Mouse (Mus musculus) limb, embryonic 12.5 days (tissue): ENCODE data around the gene Pla1a. TPM values are rescaled to one million over a fixed set of nuclear protein-coding genes. Genes with fewer than 3 reads are reported as not detected.

Experiments used
- ATAC-seq: fragments of 200-750 bp; cut with Nextera tagmentation; 2 replicates; pipeline ENCODE4 v1.8.0; 2017; ENCODE audit warnings: low read depth, moderate TSS enrichment; ENCODE audit not compliant: insufficient number of reproducible peaks, insufficient read depth, low FRiP score, low TSS enrichment
- H3K27ac ChIP-seq: fragments of 300-500 bp; sonication (generic); 2 replicates; pipeline ENCODE4 v1.5.1; 2016; ENCODE audit warnings: mild to moderate bottlenecking, moderate library complexity
- H3K27me3 ChIP-seq: fragments of 300-500 bp; sonication (generic); 2 replicates; pipeline ENCODE4 v1.6.1; 2016; ENCODE audit warnings: mild to moderate bottlenecking, moderate library complexity
- H3K36me3 ChIP-seq: fragments of 300-500 bp; sonication (generic); 2 replicates; pipeline ENCODE4 v1.6.1; 2016; ENCODE audit warnings: mild to moderate bottlenecking, moderate library complexity
- H3K4me1 ChIP-seq: fragments of 300-500 bp; sonication (generic); replicated peaks from 2 replicates; pipeline ENCODE4 v1.6.1; 2016
- H3K4me2 ChIP-seq: fragments of 300-500 bp; sonication (generic); 2 replicates; pipeline ENCODE4 v1.6.1; 2016; ENCODE audit warnings: mild to moderate bottlenecking, moderate library complexity
- H3K4me3 ChIP-seq: fragments of 300-500 bp; sonication (generic); replicated peaks from 2 replicates; pipeline ENCODE4 v1.5.1; 2016; ENCODE audit warnings: mild to moderate bottlenecking
- H3K9ac ChIP-seq: fragments of 300-500 bp; sonication (generic); replicated peaks from 2 replicates; pipeline ENCODE4 v1.6.1; 2016; ENCODE audit warnings: mild to moderate bottlenecking, moderate library complexity
- H3K9me3 ChIP-seq: fragments of 300-500 bp; sonication (generic); 2 replicates; pipeline ENCODE4 v1.6.1; 2016; ENCODE audit warnings: mild to moderate bottlenecking, moderate library complexity
- WGBS: fragments of 180-500 bp; shearing (Covaris S2); methylation state at CpG from one replicate; pipeline ENCODE4 v1.1.7; 2016; 5-methylcytosine and 5-hydroxymethylcytosine counted together
- polyA plus RNA-seq: library from polyadenylated mRNA; unstranded; fragments of >200 nt; fragmentation: Nextera tagmentation; extraction: Ambion mirVana; gene quantifications from 2 replicates; pipeline ENCODE4 v1.2.1, GENCODE M21; 2016

The Pla1a gene
- polyA plus RNA-seq, 1 experiment from 2014 or later = 0.10 TPM

GRCm38 (mm10) chr16:38352031-38352430 lies 80.9 kb downstream of the Pla1a start:
- no peak overlapping the region for H3K4me2 ChIP-seq
- H3K9ac ChIP-seq = no peak overlapping the region
- H3K27me3 ChIP-seq = no peaks in the 10 kb centered on the region
- H3K27ac ChIP-seq = no peak overlapping the region
- peaks cover 38% of the 10 kb centered on the region for H3K36me3 ChIP-seq
- ATAC-seq = no peak
- H3K4me3 ChIP-seq = no peak overlapping the region
- H3K9me3 ChIP-seq = no peaks in the 10 kb centered on the region
- H3K4me1 ChIP-seq = peaks cover 5% of the 10 kb centered on the region
- 88% methylated on average over 7 of the region's 7 CpGs for whole genome bisulfite sequencing

GRCm38 (mm10) chr16:38350939-38351338 lies 82.0 kb downstream of the Pla1a start:
- ATAC-seq = no peak
- H3K9ac ChIP-seq = no peak overlapping the region
- peaks cover 31% of the 10 kb centered on the region for H3K36me3 ChIP-seq
- no peak overlapping the region for H3K4me3 ChIP-seq
- no peak overlapping the region for H3K27ac ChIP-seq
- 76% methylated on average over 6 of the region's 6 CpGs for WGBS
- H3K27me3 ChIP-seq = no peaks in the 10 kb centered on the region
- H3K4me2 ChIP-seq = no peak overlapping the region
- H3K4me1 ChIP-seq = peaks cover 5% of the 10 kb centered on the region
- H3K9me3 ChIP-seq = no peaks in the 10 kb centered on the region

DNA sequence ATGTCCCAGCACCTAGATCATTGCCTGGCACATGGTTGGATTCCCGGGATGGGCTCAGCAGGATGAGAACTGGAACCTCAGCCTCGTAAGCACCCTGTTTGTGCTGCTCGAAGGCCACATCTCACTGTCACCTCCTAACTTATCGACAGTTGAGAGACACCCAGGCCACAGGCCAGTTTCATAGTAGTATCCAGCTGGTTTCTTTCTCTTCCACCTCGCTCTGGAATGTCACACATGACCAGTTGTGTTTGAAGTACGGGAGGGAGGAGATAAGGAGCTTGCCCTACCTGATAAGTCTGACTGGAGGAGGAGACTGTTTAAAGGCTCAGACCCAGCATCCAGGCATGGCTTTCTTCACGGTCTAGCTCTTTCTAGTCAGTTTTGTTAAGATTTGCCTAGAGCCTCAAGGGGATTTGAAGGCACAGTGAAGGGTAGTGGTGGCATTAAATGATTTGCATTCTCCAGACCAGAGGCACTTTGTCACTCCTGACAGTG lies 82.5 kb downstream of the Pla1a start:
- H3K4me1 ChIP-seq = peaks cover 5% of the 10 kb centered on the region
- 74% methylated on average over 7 of the region's 7 CpGs for WGBS

GRCm38 (mm10) chr16:38349881-38350280 lies 83.1 kb downstream of the Pla1a start:
- Histone ChIP-seq H3K4me1 (peaks cover 5% of the 10 kb centered on the region), H3K27me3 (no peaks in the 10 kb centered on the region), H3K36me3 (peaks cover 31% of the 10 kb centered on the region), H3K4me2 (no peak overlapping the region), H3K9me3 (no peaks in the 10 kb centered on the region), H3K9ac (no peak overlapping the region), H3K4me3 (no peak overlapping the region), H3K27ac (no peak overlapping the region)
- no peak for ATAC-seq
- 83% methylated on average over 2 of the region's 2 CpGs for WGBS

More for the DNA sequence above, 82.5 kb downstream of the Pla1a start:
- H3K36me3 ChIP-seq = peaks cover 31% of the 10 kb centered on the region
- H3K4me2 ChIP-seq = no peak overlapping the region
- no peak overlapping the region for H3K27ac ChIP-seq
- ATAC-seq = no peak
- H3K9me3 ChIP-seq = no peaks in the 10 kb centered on the region
- no peaks in the 10 kb centered on the region for H3K27me3 ChIP-seq
- no peak overlapping the region for H3K9ac ChIP-seq
- H3K4me3 ChIP-seq = no peak overlapping the region; the same call in 1 of the 2 replicates

DNA sequence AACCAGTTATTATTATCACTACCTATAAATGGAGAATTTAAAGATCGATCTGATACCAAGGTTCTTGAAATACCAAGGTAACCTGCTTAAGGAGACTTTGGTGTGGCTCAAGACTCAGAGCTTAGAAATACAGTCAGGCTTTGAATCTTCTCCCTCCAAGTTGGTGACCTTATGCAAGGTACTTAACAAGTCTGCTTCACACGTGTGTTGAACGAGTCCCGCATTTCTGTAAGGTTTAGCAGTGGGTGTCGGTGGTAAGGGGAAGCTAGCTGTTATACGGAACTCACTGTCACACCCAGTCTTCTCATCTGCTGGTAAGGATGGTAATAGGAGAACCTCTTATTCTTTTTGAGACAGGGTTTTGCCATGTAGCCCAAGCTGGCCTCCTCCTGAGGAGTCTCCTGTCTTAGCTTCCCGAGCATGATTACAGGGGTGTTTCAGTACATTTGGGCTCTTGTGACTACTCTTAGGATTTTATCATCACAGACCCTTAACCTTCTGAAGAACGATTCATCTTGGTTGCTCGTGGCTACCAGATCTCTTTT lies 84.7 kb downstream of the Pla1a start:
- H3K27ac ChIP-seq = no peak overlapping the region
- H3K4me1 ChIP-seq = peaks cover 5% of the 10 kb centered on the region
- peaks cover 27% of the 10 kb centered on the region for H3K36me3 ChIP-seq
- no peak for ATAC-seq
- H3K9ac ChIP-seq = no peak overlapping the region
- no peak overlapping the region for H3K4me2 ChIP-seq
- H3K27me3 ChIP-seq = no peaks in the 10 kb centered on the region
- H3K9me3 ChIP-seq = no peaks in the 10 kb centered on the region
- WGBS = 87% methylated on average over 9 of the region's 9 CpGs
- no peak overlapping the region for H3K4me3 ChIP-seq

- H3K4me3 ChIP-seq = peak overlapping the region; percentile 87
- 62% methylated on average over 6 of the region's 6 CpGs for WGBS
- H3K9me3 ChIP-seq = no peaks in the 10 kb centered on the region
- H3K4me1 ChIP-seq = peaks cover 5% of the 10 kb centered on the region
- H3K27ac ChIP-seq = no peak overlapping the region
- H3K27me3 ChIP-seq = no peaks in the 10 kb centered on the region
- H3K36me3 ChIP-seq = peaks cover 27% of the 10 kb centered on the region
- ATAC-seq = no peak
- H3K4me2 ChIP-seq = peak overlapping the region; percentile 79
- peak overlapping the region; percentile 83; the same call in 1 of the 2 replicates for H3K9ac ChIP-seq
Measured at GRCm38 (mm10) chr16:38347588-38347987, 85.4 kb downstream of the Pla1a start.

DNA sequence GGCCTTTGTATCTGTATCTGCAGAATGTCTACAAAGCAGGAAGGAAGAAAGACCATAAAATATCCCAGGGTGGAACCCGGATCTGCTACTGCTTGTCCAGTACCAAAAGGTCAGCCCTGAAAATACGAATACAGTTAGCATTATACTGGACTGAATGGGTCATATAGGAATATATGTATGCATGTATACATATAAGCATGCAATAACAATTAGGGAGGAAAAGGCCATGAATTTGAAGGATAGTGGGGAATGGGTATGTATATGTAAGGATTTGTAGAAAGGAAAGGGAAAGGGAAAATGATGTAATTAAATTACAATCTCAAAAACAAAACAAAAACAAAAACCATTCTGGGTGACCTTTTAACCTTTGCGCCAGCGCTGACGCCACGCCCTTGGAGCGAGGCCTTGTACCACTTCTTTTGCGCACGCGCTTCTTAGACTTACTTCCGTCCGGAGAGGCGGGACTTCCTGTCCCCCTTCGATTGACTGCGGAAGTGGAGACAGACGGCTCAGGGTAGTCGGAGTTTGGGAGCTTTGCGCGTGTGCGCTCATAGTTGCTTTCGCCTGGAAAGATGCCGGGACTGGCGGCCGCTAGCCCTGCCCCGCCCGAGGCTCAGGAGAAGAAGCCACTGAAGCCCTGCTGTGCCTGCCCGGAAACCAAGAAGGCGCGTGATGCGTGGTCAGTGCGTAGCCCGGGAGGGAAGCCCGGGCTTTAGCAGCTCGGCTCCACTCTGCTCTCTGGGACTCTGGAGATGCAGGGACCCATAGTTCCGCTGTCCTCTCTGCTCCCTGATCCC lies 86.2 kb downstream of the Pla1a start, which contains the start of the genes Cox17 and Gm21987:
TSS of gene Cox17 (plus strand) at position 463 of the 797 bp plus-strand sequence.
TSS of gene Gm21987 (plus strand) at position 512 of the 797 bp plus-strand sequence.
- 3% methylated on average over 35 of the region's 35 CpGs for WGBS
- ATAC-seq = peak; percentile 92
- peak within 1 kb of the TSS; percentile 90 for H3K27ac ChIP-seq

More for the DNA sequence above, 86.2 kb downstream of the Pla1a start, which contains the start of the genes Cox17 and Gm21987:
- peak within 1 kb of the TSS; percentile 79 for H3K4me2 ChIP-seq
- H3K36me3 ChIP-seq = peaks cover 21% of the 10 kb centered on the region
- no peaks in the 10 kb centered on the region for H3K9me3 ChIP-seq
- peak within 1 kb of the TSS; percentile 83 for H3K9ac ChIP-seq
- no peaks in the 10 kb centered on the region for H3K27me3 ChIP-seq
- H3K4me3 ChIP-seq = peak within 1 kb of the TSS; percentile 87
- H3K4me1 ChIP-seq = peaks cover 9% of the 10 kb centered on the region

Other genes with a start within 250 kb of the Pla1a start
- not detected in 2 replicates for gene Nr1i2, start 138.3 kb downstream of the Pla1a start, polyA plus RNA-seq
- gene Maats1, start 91.0 kb downstream of the Pla1a start, polyA plus RNA-seq = 0.06 and 0.12 TPM in 2 replicates
- gene Cox17, start 86.2 kb downstream of the Pla1a start, polyA plus RNA-seq = 114 and 117 TPM in 2 replicates
- not detected in 2 replicates for gene Gm21987, start 86.1 kb downstream of the Pla1a start, polyA plus RNA-seq
- gene Popdc2, start 70.9 kb downstream of the Pla1a start, polyA plus RNA-seq = 0.70 and 1.9 TPM in 2 replicates
- gene Adprh, start 19.6 kb upstream of the Pla1a start, polyA plus RNA-seq = 142 and 147 TPM in 2 replicates
- gene Cd80, start 22.4 kb upstream of the Pla1a start, polyA plus RNA-seq = 0.38 and 0.41 TPM in 2 replicates
- 27.4 and 30.8 TPM in 2 replicates for gene Timmdc1, start 89.5 kb upstream of the Pla1a start, polyA plus RNA-seq
- 81.1 and 86.5 TPM in 2 replicates for gene Poglut1, start 117.1 kb upstream of the Pla1a start, polyA plus RNA-seq
- 105 and 126 TPM in 2 replicates for gene Tmem39a, start 125.6 kb upstream of the Pla1a start, polyA plus RNA-seq